Mouse (Mus musculus): ENCODE results near the gene Basp1. TPM values are rescaled to one million over a fixed set of nuclear protein-coding genes. Genes with fewer than 3 reads are reported as not detected.

The Basp1 gene
- polyA plus RNA-seq, 1 experiment from 2014 or later = 2.0 TPM

DNA sequence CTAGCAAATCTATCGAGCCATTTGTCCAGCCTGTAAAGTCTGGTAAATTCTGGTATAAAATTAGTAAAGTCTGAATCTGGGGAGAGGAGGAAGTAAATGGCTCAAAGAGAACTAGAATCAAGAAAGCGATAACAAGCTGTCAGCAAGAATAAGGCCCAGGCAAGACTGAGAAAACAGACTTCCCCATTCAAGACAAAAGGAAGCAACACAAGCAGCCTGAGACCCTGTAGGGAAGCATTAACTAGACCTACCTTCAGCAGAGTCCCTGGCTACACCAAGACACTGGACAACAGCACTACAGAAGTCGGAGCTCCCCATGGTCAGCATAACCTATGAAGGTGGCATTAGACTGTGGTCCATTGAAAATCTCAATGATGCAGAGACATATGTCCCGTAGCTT lies 91.9 kb downstream of the Basp1 start:
- Histone ChIP-seq H3K4me2 (no peak overlapping the region), H3K4me3 (replicated peaks) (no peak overlapping the region), H3K9me3 (replicated peaks) (no peaks in the 10 kb centered on the region), H3K27ac (replicated peaks) (no peak overlapping the region), H3K9ac (no peak overlapping the region), H3K4me1 (replicated peaks) (no peaks in the 10 kb centered on the region), H3K36me3 (replicated peaks) (no peaks in the 10 kb centered on the region), H3K27me3 (no peaks in the 10 kb centered on the region)
- ATAC-seq (ENCODE audit: insufficient read depth) = no peak
- 44% methylated on average over 4 of the region's 4 CpGs for WGBS (ENCODE audit: insufficient replicate concordance)

DNA sequence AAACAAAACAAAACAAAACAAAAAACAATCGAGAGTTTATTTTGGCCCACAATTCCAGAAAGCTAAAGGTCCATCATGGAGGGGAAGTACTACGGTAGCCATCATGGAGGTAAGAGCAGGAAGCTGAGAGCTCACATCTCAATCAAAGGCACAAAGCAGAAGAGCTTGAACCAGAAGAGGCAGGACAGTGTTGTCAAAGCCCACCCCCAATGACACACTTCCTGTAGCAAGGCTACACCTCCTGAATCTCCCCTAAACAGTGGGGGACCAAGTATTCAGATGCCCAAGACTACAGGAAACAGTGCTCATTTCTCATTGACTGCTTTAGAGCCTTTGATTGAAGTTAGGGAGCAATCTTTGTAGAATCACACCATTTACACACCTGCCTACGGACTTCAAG lies 99.1 kb downstream of the Basp1 start:
- Histone ChIP-seq H3K4me3 (replicated peaks) (no peak overlapping the region), H3K27me3 (no peaks in the 10 kb centered on the region), H3K36me3 (replicated peaks) (no peaks in the 10 kb centered on the region), H3K4me1 (replicated peaks) (no peaks in the 10 kb centered on the region), H3K27ac (replicated peaks) (no peak overlapping the region), H3K9me3 (replicated peaks) (no peaks in the 10 kb centered on the region), H3K9ac (no peak overlapping the region), H3K4me2 (no peak overlapping the region)
- 61% methylated on average over 3 of the region's 3 CpGs for WGBS (ENCODE audit: insufficient replicate concordance)
- no peak for ATAC-seq (ENCODE audit: insufficient read depth)

Other genes with a start within 250 kb of the Basp1 start
- gene Myo10, start 208.8 kb upstream of the Basp1 start, polyA plus RNA-seq (2015; fragmentation: Nextera tagmentation; extraction: Ambion mirVana) = 3.9 TPM in 2 replicates